Mouse (Mus musculus) bone marrow, adult 2 months (tissue): ENCODE results near the gene Smco3. TPM values are rescaled to one million over a fixed set of nuclear protein-coding genes. Genes with fewer than 3 reads are reported as not detected.

ENCODE experiments used
- H3K27ac ChIP-seq: fragments of 200-500 bp; 2 replicates; pipeline ENCODE4 v1.5.1; 2012; ENCODE audit warnings: low read depth, mild to moderate bottlenecking, control low read depth, inconsistent platforms, low read length; ENCODE audit not compliant: control insufficient read depth, poor library complexity, insufficient read depth
- H3K4me1 ChIP-seq: fragments of 200-500 bp; 2 replicates; pipeline ENCODE4 v1.6.1; 2011; ENCODE audit warnings: low read length; ENCODE audit not compliant: control insufficient read depth, insufficient read depth
- H3K4me3 ChIP-seq: fragments of 200-500 bp; replicated peaks from 2 replicates; pipeline ENCODE3; 2011; ENCODE audit warnings: mild to moderate bottlenecking, low read depth, low read length, control low read depth; ENCODE audit not compliant: control insufficient read depth
- CTCF ChIP-seq: fragments of 200-500 bp; IDR thresholded peaks from 2 replicates; pipeline ENCODE4 v1.5.1; 2011; ENCODE audit warnings: low read length, control low read depth; ENCODE audit not compliant: control insufficient read depth, insufficient read depth
- POLR2A ChIP-seq: fragments of 200-500 bp; IDR thresholded peaks from 2 replicates; pipeline ENCODE4 v1.6.1; 2011; ENCODE audit warnings: low read depth, mild to moderate bottlenecking, control low read depth, low read length, borderline replicate concordance; ENCODE audit not compliant: control insufficient read depth
- WGBS: fragments of 180-500 bp; shearing (Covaris S2); methylation state at CpG from one replicate; pipeline ENCODE4 v1.1.7; 2018; 5-methylcytosine and 5-hydroxymethylcytosine counted together
- polyA plus RNA-seq: library from polyadenylated mRNA; stranded (reverse); fragments of >200 nt; gene quantifications from 2 replicates; pipeline ENCODE4 v1.2.4, GENCODE M21; 2011; ENCODE audit warnings: low replicate concordance; ENCODE audit not compliant: missing spikeins, insufficient read depth, insufficient read length

The Smco3 gene
- polyA plus RNA-seq, 1 experiment: 1.9 TPM

GRCm38 (mm10) chr6:136865360-136865759 is 30.1 kb upstream of the Smco3 start:
- no peak overlapping the region for H3K4me3 ChIP-seq
- H3K4me1 ChIP-seq: no peaks in the 10 kb centered on the region
- no peak overlapping the region for H3K27ac ChIP-seq
- no peak for TF ChIP-seq POLR2A
- TF ChIP-seq CTCF: no peak
- WGBS: 76% methylated on average over 5 of the region's 5 CpGs

- no peaks in the 10 kb centered on the region for H3K4me1 ChIP-seq
- WGBS: 43% methylated on average over 9 of the region's 9 CpGs
- H3K4me3 ChIP-seq: no peak overlapping the region
- H3K27ac ChIP-seq: no peak overlapping the region
- no peak for TF ChIP-seq CTCF
- TF ChIP-seq POLR2A: no peak
These were observed 25.8 kb upstream of the Smco3 start for GRCm38 (mm10) chr6:136861020-136861419.

- peak overlapping the region; percentile 35 for H3K27ac ChIP-seq
These were observed 23.2 kb upstream of the Smco3 start for GRCm38 (mm10) chr6:136858420-136858819.

GRCm38 (mm10) chr6:136857873-136858260 is 22.6 kb upstream of the Smco3 start:
- TF ChIP-seq CTCF (no peak), POLR2A (no peak)
- peaks cover 2% of the 10 kb centered on the region for H3K4me1 ChIP-seq
- no peak overlapping the region for H3K4me3 ChIP-seq
- peak overlapping the region; percentile 72 for H3K27ac ChIP-seq
- WGBS: 12% methylated on average over 11 of the region's 11 CpGs

More at GRCm38 (mm10) chr6:136858420-136858819, 23.2 kb upstream of the Smco3 start:
- TF ChIP-seq CTCF: no peak
- no peak for TF ChIP-seq POLR2A
- H3K4me1 ChIP-seq: peaks cover 2% of the 10 kb centered on the region
- no peak overlapping the region for H3K4me3 ChIP-seq
- 83% methylated on average over 8 of the region's 8 CpGs for WGBS

GRCm38 (mm10) chr6:136857186-136857872 is 22.1 kb upstream of the Smco3 start, which contains the start of gene Art4:
Gene Art4 (minus strand): TSS chr6:136857733.
- peaks cover 2% of the 10 kb centered on the region for H3K4me1 ChIP-seq
- peak; percentile 31; the same call in 1 of the 2 replicates for TF ChIP-seq POLR2A
- TF ChIP-seq CTCF: no peak
- H3K4me3 ChIP-seq: peak within 1 kb of the TSS; percentile 84
- 2% methylated on average over 18 of the region's 18 CpGs for WGBS
- peak within 1 kb of the TSS; percentile 85 for H3K27ac ChIP-seq

GRCm38 (mm10) chr6:136856071-136856636 is 20.9 kb upstream of the Smco3 start:
- H3K4me3 ChIP-seq: peak overlapping the region; percentile 63

GRCm38 (mm10) chr6:136855183-136855582 is 19.9 kb upstream of the Smco3 start:
- TF ChIP-seq CTCF (no peak), POLR2A (no peak)
- no peak overlapping the region for H3K27ac ChIP-seq
- WGBS: 46% methylated on average over 2 of the region's 2 CpGs
- H3K4me3 ChIP-seq: peak overlapping the region; percentile 39
- peaks cover 7% of the 10 kb centered on the region for H3K4me1 ChIP-seq

More at GRCm38 (mm10) chr6:136856071-136856636, 20.9 kb upstream of the Smco3 start:
- peaks cover 5% of the 10 kb centered on the region for H3K4me1 ChIP-seq
- H3K27ac ChIP-seq: peak overlapping the region; percentile 53
- TF ChIP-seq POLR2A (no peak; the same call in 1 of the 2 replicates), CTCF (no peak)
- WGBS: 15% methylated on average over 14 of the region's 14 CpGs

- WGBS: 10% methylated on average over 11 of the region's 11 CpGs
- Histone ChIP-seq H3K4me1 (peaks cover 7% of the 10 kb centered on the region), H3K27ac (peak overlapping the region; percentile 67), H3K4me3 (peak overlapping the region; percentile 68)
- TF ChIP-seq POLR2A (no peak), CTCF (no peak)
These were observed 19.1 kb upstream of the Smco3 start for GRCm38 (mm10) chr6:136854361-136854781.
